Mouse (Mus musculus) heart, postnatal 36 days (tissue): Measurements from ENCODE around the gene Rnf207. TPM values are rescaled to one million over a fixed set of nuclear protein-coding genes. Genes with fewer than 3 reads are reported as not detected.

ENCODE experiments used
- DNase-seq, 2 experiments: peaks; one replicate each; pipeline ENCODE4 v3.0.0; 2021 to 2022
- intact Hi-C: fragments of 180-260 bp; cut with DNase I; formaldehyde crosslinking; loops from one replicate; pipeline ENCODE4 v1.15.1; 2025
- total RNA-seq, 2 experiments: library from RNA; stranded (reverse); gene quantifications; 2 replicates each; pipeline ENCODE4 v1.2.3; 2021

The Rnf207 gene
- total RNA-seq, 2 experiments from 2014 or later = 50.2 to 68.0 TPM

DNA sequence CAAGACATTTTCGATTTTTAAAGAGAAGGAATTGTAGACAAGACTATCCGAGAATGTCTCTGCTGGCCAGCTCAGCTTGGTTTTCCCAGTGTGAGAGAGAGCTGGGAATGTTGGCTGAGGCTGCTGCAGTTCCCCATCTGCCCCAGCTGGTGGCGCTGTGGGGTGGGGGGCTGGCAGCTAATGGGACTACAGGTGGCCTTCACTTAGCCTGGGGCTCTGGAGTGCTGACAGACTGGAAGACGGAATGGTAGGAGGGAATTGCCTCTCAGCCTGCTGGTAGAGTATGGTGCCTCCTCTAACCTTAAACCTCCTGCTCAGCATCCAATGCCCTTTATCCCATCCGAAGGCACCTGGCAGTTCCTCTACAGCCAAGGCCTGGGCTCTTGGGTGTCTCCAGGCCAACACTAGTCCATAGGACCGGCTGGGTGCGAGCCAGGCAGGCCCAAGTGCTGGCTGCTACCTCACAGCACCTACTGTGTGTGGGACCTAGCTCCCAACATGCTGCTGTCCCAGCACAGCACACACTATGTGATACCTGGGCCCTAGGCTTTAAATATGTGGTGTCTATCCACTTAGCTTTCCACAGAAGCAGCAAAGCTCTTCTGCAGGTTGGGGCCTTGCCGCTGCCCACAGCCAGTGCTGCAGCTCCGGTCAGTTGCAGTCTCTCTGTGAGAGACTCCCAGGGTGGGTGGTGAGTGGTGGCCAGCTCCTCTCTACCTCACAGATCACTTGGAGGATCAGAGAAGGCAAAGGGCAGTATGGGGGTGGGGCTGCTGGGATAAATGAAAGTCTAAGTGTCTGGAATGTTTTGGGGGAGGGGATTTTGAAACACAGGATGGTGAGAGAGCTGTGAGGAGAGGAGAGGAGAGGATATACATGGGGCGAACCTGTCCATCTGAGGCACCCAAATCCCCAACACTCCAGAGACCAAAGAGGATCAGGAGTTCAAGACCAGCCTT lies 42.1 kb downstream of the Rnf207 start:
- no peak for DNase-seq
- intact Hi-C loops = no loop called here

DNA sequence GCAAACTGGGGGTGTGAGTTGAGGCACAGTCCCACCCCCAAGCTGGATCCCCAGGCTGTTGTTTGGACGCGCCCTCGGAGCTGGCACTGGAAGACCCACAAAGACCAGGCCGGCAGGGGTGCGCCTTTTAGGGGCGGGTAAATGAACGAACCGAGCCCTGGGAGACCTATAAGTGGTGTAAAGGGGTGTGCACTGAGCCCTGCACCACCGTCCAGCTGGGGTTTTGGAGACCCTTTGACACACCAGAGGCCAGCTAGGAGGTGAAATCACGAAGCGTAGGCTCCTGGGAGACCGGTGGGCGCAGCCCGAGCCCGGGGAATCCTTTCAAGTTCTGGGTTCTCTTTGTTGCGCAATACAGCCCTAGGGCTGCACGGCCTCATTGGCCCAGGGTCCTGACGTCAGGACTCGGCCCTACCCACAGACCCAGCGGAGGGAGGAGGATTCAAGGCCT lies 44.1 kb downstream of the Rnf207 start:
- intact Hi-C loops = no loop called here
- DNase-seq = peak; percentile 52 to 61

- peak; percentile 64 to 72 for DNase-seq
- intact Hi-C loops = loop anchor here (2.0 kb wide), 1 partner anchor 59 kb away; no protein-coding TSS in a partner anchor
Measured at GRCm38 (mm10) chr4:152273621-152274236, 45.1 kb downstream of the Rnf207 start, which contains the start of gene Gpr153. Gpr153 (plus strand) TSS chr4:152274232.

DNA sequence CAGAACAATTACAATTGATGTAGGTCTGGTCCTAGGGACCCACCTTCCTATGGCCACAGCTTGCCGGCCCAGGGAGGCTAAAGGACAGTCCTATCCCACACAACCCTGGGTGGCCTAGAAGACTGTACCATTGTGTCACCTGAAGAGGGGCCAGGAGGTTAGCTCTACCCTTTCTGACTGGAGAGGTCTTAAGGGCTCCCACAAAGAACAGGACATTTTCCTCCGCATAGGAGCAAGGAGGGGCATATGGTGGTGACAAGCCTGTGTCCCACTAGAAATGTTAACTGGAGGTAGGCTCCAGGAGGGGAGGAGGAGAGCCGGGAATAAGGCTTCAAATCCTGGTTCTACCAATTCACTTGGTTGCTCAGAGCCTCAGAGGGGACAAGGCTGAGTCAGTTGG lies 45.6 kb downstream of the Rnf207 start:
- intact Hi-C loops = loop anchor here (2.0 kb wide), 1 partner anchor 58 kb away; no protein-coding TSS in a partner anchor

DNA sequence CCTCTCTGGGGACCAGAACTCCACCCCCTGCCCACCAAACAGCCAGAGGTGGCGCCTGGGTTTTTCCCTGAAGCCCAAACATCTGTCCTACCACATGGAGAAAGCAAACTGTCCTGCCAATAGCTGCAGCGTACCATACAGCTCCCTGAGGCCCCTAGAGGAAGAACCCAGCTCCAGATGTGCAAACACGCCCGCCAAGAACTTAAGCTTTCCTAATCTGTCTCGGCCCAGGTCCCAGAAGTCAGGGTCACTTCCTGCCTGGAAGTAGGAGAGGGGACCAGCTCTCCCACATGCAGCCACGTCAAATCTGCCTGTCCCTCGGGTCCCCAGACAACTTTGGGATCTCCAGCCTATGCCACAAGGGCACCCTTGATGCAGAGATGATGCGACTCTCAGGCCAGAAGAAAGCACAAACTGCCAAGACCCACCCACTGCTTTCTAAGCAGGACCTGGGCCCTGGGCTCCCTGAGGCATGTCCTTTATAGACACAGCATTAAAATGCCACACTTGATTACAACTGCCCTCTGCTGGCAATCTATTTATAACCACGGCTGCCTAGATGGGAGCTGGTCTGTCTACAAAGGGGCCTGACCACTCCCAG lies 46.2 kb downstream of the Rnf207 start:
- DNase-seq = peak; percentile 68 to 81
- intact Hi-C loops = loop anchor here (2.0 kb wide), 1 partner anchor 58 kb away; no protein-coding TSS in a partner anchor

More for the DNA sequence above, 45.6 kb downstream of the Rnf207 start:
- no peak for DNase-seq

- peak in 1 of 2 experiments; percentile 42 for DNase-seq
- intact Hi-C loops = loop anchor here (2.0 kb wide), 1 partner anchor 57 kb away; no protein-coding TSS in a partner anchor
Measured at GRCm38 (mm10) chr4:152272006-152272405, 46.8 kb downstream of the Rnf207 start.

- no peak for DNase-seq
- intact Hi-C loops = no loop called here
Measured at GRCm38 (mm10) chr4:152271334-152271733, 47.5 kb downstream of the Rnf207 start.

- no peak for DNase-seq
- intact Hi-C loops = no loop called here
Measured at GRCm38 (mm10) chr4:152270599-152270998, 48.2 kb downstream of the Rnf207 start.

- intact Hi-C loops = no loop called here
- DNase-seq = no peak
Measured at GRCm38 (mm10) chr4:152269967-152270366, 48.8 kb downstream of the Rnf207 start.

GRCm38 (mm10) chr4:152267748-152268369 lies 50.9 kb downstream of the Rnf207 start:
- intact Hi-C loops = loop anchor here (1.0 kb wide), 1 partner anchor 11 kb away; no protein-coding TSS in a partner anchor
- peak; percentile 57 to 58 for DNase-seq

- intact Hi-C loops = no loop called here
- DNase-seq = peak; percentile 40 to 43
Measured at GRCm38 (mm10) chr4:152266236-152266895, 52.4 kb downstream of the Rnf207 start.

DNA sequence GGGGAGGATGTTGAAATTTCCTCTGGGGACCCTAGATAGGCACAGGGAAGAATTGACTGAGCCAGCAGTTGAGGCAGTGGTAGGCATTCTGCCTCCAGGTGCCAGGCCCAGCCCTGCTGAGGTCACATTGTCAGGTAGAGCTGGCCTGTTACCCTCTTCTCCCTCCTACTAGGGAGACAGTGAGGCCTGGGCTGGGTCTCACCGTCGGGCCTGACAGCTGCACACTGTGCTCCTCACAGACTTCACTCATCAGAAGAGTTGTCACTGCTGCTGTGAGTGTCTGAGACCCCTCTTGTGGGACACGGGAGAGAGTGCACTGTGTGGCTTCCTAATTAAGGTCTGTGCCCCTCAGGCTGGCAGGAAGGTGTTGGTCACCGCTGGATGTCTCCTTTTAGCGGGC lies 53.0 kb downstream of the Rnf207 start:
- intact Hi-C loops = no loop called here
- no peak for DNase-seq

- no peak for DNase-seq
- intact Hi-C loops = no loop called here
Measured at GRCm38 (mm10) chr4:152264867-152265568, 53.8 kb downstream of the Rnf207 start.

GRCm38 (mm10) chr4:152264177-152264530 lies 54.6 kb downstream of the Rnf207 start:
- intact Hi-C loops = no loop called here
- no peak for DNase-seq

DNA sequence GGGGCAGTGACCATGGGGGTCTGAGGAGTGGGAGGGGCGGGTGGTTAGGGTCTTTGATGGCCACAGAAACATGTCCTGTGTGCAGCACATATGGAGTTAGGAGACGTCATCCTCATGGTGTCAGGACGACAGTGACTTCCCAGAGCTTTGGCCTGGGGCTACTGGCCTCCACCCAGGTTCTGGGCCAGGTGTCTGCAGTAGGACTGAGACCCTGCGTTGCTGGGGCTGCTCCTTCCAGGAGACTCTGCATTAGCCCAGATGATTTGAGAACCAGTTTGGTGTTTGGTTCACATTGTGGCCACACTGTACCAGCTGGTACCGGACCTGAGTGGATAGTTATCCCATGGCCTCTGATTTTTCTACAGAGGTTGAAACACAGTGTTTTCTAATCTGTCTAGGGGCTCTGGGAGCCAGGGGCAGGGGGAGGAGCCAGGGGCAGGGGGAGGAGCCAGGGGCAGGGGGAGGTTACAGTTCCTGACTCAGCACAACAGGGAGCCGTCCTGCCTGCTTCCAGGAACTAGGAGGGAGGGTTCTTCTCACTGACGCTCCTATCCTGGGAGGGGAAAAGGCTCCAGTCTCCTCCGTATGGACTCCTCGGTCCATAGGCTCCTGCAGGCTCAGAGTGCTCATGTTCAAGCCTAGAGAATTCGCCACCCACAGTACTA lies 55.1 kb downstream of the Rnf207 start:
- intact Hi-C loops = no loop called here
- DNase-seq = no peak

DNA sequence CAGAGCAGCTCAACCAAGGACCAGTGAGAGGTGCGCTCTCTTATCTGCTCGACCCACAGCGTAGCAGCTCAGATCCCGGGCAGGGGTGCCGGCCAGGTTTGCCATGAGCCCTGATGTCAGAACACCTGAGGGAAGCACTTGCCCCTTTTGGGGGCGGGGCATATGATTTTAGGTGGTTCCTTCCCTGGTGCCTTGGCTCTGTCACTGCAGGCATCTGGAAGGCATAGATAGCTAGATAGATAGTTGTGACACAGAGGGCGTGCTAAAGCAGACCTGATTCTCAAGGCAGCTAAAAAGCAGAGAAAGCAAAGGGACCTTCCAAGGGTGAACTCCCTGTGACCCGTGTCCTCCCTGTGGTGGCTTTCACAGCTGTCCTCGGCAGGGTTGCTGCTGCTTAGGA lies 55.7 kb downstream of the Rnf207 start:
- intact Hi-C loops = no loop called here
- DNase-seq = no peak

GRCm38 (mm10) chr4:152262187-152262586 lies 56.6 kb downstream of the Rnf207 start:
- peak in 1 of 2 experiments; percentile 33 for DNase-seq
- intact Hi-C loops = no loop called here

DNA sequence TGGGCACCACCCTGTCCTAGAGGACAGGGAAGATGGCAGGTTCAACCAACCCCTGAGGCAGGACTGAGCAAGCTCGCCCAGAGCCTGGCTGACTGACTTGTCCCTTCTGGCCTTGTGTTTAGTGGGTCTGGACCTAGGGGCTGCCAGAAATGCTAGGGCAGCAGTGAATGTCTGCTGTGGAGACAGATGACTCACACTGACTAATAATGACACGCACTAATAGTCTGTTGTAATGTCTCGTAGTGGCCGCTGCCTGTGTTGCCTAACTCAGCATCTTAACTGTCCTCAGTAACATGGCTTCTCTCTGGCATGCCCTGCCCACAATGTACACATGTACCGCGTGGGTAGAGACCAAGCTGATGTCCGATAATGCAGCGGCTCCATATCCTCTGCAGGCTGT lies 58.3 kb downstream of the Rnf207 start:
- intact Hi-C loops = no loop called here
- DNase-seq = no peak

- peak; percentile 73 to 75 for DNase-seq
- intact Hi-C loops = loop anchor here (1.0 kb wide), 1 partner anchor 11 kb away; no protein-coding TSS in a partner anchor
Measured at GRCm38 (mm10) chr4:152257070-152257469, 61.7 kb downstream of the Rnf207 start.
